Comparison of ENCODE assay signal across 21 mouse cellular contexts in genomic region chr1:78642197-78642596, GRCm38 (mm10). TPM values are rescaled to one million over a fixed set of nuclear protein-coding genes. Genes with fewer than 3 reads are reported as not detected.
A peak's percentile ranks its signal among the peaks of the same experiment; 100 is the strongest.
DNase-seq lines count a peak whose midpoint lies in the region; ATAC-seq lines count a peak whose summit lies in the region.
"Had no signal": no experiment of that assay in that cellular context is flagged by ENCODE, and none has a peak within 500 bp of the region (broad histone marks: within the 10 kb centered on the region; RNA-seq: fewer than 3 reads in every experiment).

No protein-coding gene starts in this region.

- H3K4me1 ChIP-seq in lung, embryonic 15.5 days, result 0 out of 2 replicates have a peak, but pooled peaks cover 7% of the 10 kb centered on the region
- H3K4me1 ChIP-seq: forebrain, embryonic 12.5 days had no signal

- whole genome bisulfite sequencing in lung, embryonic 15.5 days, result 57% methylated on average over 2 of the region's 2 CpGs

- H3K27ac ChIP-seq in lung, embryonic 15.5 days, result peak overlapping the region; percentile 27; the same call in 1 of the 2 replicates
- H3K27ac ChIP-seq: forebrain, embryonic 12.5 days; midbrain, embryonic 10.5 days had no signal

- H3K4me2 ChIP-seq in lung, embryonic 15.5 days, result no peak overlapping the region
- H3K4me2 ChIP-seq: forebrain, embryonic 12.5 days; heart, embryonic 11.5 days; liver, embryonic 11.5 days had no signal

- intact Hi-C loops in heart, postnatal 36 days (cut with DNase I), result no loop called here

- H3K9me3 ChIP-seq in lung, embryonic 15.5 days, result no peaks in the 10 kb centered on the region
- H3K9me3 ChIP-seq: forebrain, embryonic 12.5 days; midbrain, embryonic 10.5 days had no signal

- DNase-seq in heart, adult 8-10 months (ENCODE audit: low spot score), result peak; percentile 5
- DNase-seq in heart, postnatal 36 days, result no peak
- DNase-seq in lung, postnatal 10 days, result no peak
- DNase-seq in 416B (ENCODE audit: low read depth), result peak; percentile 33
- no peak for DNase-seq in frontal cortex, postnatal 25 days (ENCODE audit: low spot score in 2 of 2)
- no peak for DNase-seq in layer of hippocampus, adult 8-10 months (ENCODE audit: low spot score in 2 of 2)
- DNase-seq: adrenal gland, postnatal 36 days; cerebellum, adult 2 months; cerebellum, postnatal 36 days; gastrocnemius, postnatal 25 days; kidney, adult 2 months; kidney, postnatal 10 days; thymus, postnatal 36 days had no signal

- no peaks in the 10 kb centered on the region for H3K36me3 ChIP-seq in lung, embryonic 15.5 days
- H3K36me3 ChIP-seq: forebrain, embryonic 12.5 days; midbrain, embryonic 10.5 days had no signal

- no peaks in the 10 kb centered on the region for H3K27me3 ChIP-seq in lung, embryonic 15.5 days
- H3K27me3 ChIP-seq: forebrain, embryonic 12.5 days had no signal

- H3K9ac ChIP-seq in lung, embryonic 15.5 days, result no peak overlapping the region
- H3K9ac ChIP-seq: forebrain, embryonic 12.5 days had no signal

- no peak overlapping the region for H3K4me3 ChIP-seq in lung, embryonic 15.5 days
- H3K4me3 ChIP-seq: forebrain, embryonic 12.5 days; midbrain, embryonic 10.5 days had no signal

- peak; percentile 89; the same call in 1 of the 2 replicates for ATAC-seq in lung, embryonic 15.5 days (ENCODE audit: borderline replicate concordance, extremely low read depth, low FRiP score, low TSS enrichment)
- ATAC-seq in granulocyte monocyte progenitor cell, adult 5-6 weeks (replicated peaks; ENCODE audit: poor library complexity, severe bottlenecking), result peak; percentile 20
- ATAC-seq: hindbrain, embryonic 16.5 days; Patski had no signal

RNA-seq across cellular contexts. Expression of gene Acsl3, which starts 15.4 kb away (rescaled TPM):
- total RNA-seq in heart, adult 8-10 months (2022), result 1 to 10 TPM; 3.1 to 5.5 (median 3.8) TPM
- 1 to 10 TPM; 4.3 to 5.4 TPM for total RNA-seq in heart, postnatal 36 days (2021)
- polyA plus RNA-seq in lung, embryonic 15.5 days (2015; fragmentation: Nextera tagmentation; extraction: Ambion mirVana), result 46.1 and 46.3 TPM in 2 replicates
- total RNA-seq in granulocyte monocyte progenitor cell, adult 5-6 weeks (2014; fragmentation: Nextera tagmentation), result 11.2 and 11.8 TPM in 2 replicates
- 24.3 and 37.7 TPM in 2 replicates for total RNA-seq in granulocyte monocyte progenitor cell, adult 5-6 weeks (2017)
- 100 to 1,000 TPM; 163 to 191 (median 171) TPM for total RNA-seq in layer of hippocampus, adult 8-10 months (2022)

RNA-seq across cellular contexts. Expression of gene Utp14b, which starts 15.6 kb away (rescaled TPM):
- total RNA-seq in heart, adult 8-10 months (2022), result 1 to 10 TPM; 1.0 to 1.2 (median 1.1) TPM
- total RNA-seq in heart, postnatal 36 days (2021), result 1 to 10 TPM in 1 of 2 experiments, under 1 TPM in 1; 0.98 to 1.1 TPM
- 3.4 and 3.7 TPM in 2 replicates for polyA plus RNA-seq in lung, embryonic 15.5 days (2015; fragmentation: Nextera tagmentation; extraction: Ambion mirVana)
- total RNA-seq in granulocyte monocyte progenitor cell, adult 5-6 weeks (2014; fragmentation: Nextera tagmentation), result 9.0 and 9.2 TPM in 2 replicates
- total RNA-seq in granulocyte monocyte progenitor cell, adult 5-6 weeks (2017), result 10.3 and 11.4 TPM in 2 replicates
- total RNA-seq in layer of hippocampus, adult 8-10 months (2022), result 10 to 100 TPM; 19.6 to 33.4 (median 22.8) TPM

Comparison
In these comparisons a context has a peak if more than half of its experiments do, and no peak if none do; other contexts are left out.
1. DNase-seq: peak in heart, adult 8-10 months (single experiment) and 416B (single experiment); none in heart, postnatal 36 days (0 of 2), lung, postnatal 10 days (single experiment), frontal cortex, postnatal 25 days (0 of 2) and layer of hippocampus, adult 8-10 months (0 of 2).
2. RNA of gene Acsl3, which starts 15.4 kb away (total RNA-seq): 163 to 191 TPM in layer of hippocampus, adult 8-10 months; 11.2 to 37.7 TPM in granulocyte monocyte progenitor cell, adult 5-6 weeks, 4.3 to 5.4 TPM in heart, postnatal 36 days and 3.1 to 5.5 TPM in heart, adult 8-10 months; every median in the first group is over 4 times any median in the second.
3. RNA of gene Utp14b, which starts 15.6 kb away (total RNA-seq): 19.6 to 33.4 TPM in layer of hippocampus, adult 8-10 months and 9.0 to 11.4 TPM in granulocyte monocyte progenitor cell, adult 5-6 weeks; 1.0 to 1.2 TPM in heart, adult 8-10 months and 0.98 to 1.1 TPM in heart, postnatal 36 days; every median in the first group is over 4 times any median in the second.